Mouse (Mus musculus): ENCODE results near the gene Usp18. TPM values are rescaled to one million over a fixed set of nuclear protein-coding genes. Genes with fewer than 3 reads are reported as not detected.

The Usp18 gene
- 2.2 and 3.6 TPM in 2 replicates for polyA plus RNA-seq (2012; rRNA removed)

DNA sequence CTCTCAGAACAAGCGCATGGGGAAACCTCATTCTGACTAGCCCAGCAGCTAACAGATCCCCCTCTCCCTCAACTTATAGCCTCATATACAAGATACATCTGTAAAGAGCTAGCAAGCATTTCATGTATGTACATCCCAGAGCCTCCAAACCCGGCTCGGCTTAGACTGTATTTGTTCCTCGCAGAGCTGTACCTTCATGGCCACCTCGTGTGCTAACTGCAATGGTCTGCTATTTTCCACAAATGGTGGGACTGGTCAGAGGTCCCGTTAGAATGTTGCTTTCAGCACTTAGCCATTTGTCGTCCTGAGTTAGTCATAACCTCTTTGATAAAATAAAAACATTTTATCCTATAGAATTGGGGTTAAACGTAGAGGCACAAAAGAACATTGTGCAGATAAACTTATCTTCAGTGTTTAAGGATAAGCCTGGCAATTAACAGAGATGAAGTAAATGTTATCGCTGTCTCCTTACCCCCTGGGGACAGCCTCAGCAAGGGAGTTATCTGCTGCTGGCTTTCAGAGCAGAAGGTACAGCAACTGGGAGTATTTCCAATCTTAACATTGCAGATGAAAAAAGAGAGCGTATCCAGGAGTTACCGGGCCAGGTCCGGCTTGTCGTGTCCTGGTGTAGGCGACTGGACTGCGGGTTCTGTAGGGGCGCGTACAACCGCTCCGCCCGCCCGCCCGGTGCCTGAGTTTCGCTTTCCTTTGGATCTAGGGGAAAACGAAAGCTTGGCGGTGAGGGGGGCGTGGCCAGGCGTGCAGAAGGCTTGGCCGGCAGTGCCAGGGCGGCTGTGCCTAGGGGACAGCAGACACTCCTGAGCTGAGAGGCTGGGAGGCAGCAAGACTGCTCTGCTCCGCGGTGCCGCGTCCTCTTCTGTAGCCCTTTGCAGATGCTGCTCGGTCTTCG lies at the start of gene Usp18:
TSS of gene Usp18 (plus strand) at position 780 of the 910 bp plus-strand sequence.
- TF ChIP-seq POLR2A (IDR thresholded peaks at IDR 0.05; ENCODE audit: extremely low read depth, insufficient read depth, low read length) = no peak
- no peak for TF ChIP-seq CTCF (IDR thresholded peaks at IDR 0.05; ENCODE audit: extremely low read depth, insufficient read depth, low read length)
- H3K4me1 ChIP-seq (ENCODE audit: control insufficient read depth, insufficient read depth, low read length) = no peaks in the 10 kb centered on the region
- no peak within 1 kb of the TSS for H3K27ac ChIP-seq (ENCODE audit: insufficient read depth, low read length)
- peak within 1 kb of the TSS; percentile 37 for H3K4me3 ChIP-seq (ENCODE audit: insufficient read depth, low read length)

DNA sequence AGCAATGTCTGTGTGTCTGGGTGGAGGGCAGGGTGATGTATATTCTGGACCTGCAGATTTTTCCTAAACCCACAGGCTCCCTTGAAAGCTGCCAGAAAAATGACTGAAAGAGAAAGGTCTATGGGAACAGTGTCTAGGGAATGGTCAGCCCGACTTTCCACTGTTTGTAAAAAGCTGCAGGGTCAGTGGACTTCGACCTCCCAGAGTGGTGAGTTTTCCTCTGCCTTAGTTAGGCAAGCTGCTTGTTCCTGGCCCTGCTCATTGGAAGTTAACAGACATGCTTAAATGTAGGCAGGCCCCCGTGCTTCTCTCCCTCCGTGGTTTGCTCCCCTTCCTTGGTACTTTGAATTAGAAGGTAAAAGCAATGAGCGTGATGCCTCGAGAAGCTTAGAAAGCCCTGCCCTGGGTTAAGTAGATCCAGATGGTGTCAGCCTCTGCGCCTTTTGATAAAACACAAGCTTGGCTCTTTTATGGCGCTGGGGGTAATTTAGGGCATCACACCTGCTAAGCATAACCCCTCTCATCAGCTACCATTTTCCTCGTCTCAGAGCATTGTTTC lies 47.8 kb upstream of the Usp18 start:
- TF ChIP-seq POLR2A (IDR thresholded peaks at IDR 0.05; ENCODE audit: extremely low read depth, insufficient read depth, low read length) (no peak), CTCF (IDR thresholded peaks at IDR 0.05; ENCODE audit: extremely low read depth, insufficient read depth, low read length) (no peak)
- H3K4me1 ChIP-seq (ENCODE audit: control insufficient read depth, insufficient read depth, low read length) = no peaks in the 10 kb centered on the region
- H3K27ac ChIP-seq (ENCODE audit: insufficient read depth, low read length) = no peak overlapping the region
- H3K4me3 ChIP-seq (ENCODE audit: insufficient read depth, low read length) = no peak overlapping the region

DNA sequence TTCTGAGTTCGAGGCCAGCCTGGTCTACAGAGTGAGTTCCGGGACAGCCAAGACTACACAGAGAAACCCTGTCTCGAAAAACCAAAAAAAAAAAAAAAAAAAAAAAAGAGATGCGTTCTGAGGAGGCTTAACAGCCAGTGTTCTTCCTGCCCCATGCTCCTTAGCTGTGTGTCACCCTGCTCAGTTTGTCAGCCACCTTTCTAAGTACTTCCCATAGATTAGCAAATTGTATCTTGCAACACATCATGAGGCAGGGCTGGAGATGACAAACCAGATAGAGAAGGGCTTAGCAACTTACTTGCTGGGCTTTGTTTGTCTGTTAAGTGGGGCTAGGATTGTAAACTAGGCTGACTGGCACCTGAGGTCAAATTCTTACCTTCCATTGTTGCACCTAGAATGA lies 45.2 kb upstream of the Usp18 start:
- Histone ChIP-seq H3K4me1 (ENCODE audit: control insufficient read depth, insufficient read depth, low read length) (no peaks in the 10 kb centered on the region), H3K27ac (ENCODE audit: insufficient read depth, low read length) (no peak overlapping the region), H3K4me3 (ENCODE audit: insufficient read depth, low read length) (no peak overlapping the region)
- TF ChIP-seq POLR2A (IDR thresholded peaks at IDR 0.05; ENCODE audit: extremely low read depth, insufficient read depth, low read length) = no peak
- no peak for TF ChIP-seq CTCF (IDR thresholded peaks at IDR 0.05; ENCODE audit: extremely low read depth, insufficient read depth, low read length)

DNA sequence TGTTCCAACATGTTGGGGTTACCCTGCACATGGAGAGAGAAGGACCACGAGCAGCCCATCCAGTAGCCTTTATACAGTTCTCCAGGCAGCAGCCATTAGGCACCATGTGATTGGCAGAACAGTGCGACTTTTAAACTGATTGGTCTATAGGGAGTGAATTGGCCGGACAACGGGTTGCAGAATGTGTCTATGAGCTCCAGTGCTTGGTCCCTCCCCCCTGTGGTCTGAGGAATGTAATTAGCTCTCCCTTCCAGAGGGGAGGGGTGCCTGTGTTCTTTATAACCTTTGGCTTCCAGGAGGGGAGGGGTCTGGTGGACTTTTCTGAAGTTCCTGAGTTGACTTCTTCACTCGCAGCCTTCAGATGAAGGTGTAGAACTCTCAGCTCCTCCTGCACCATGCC lies 43.7 kb upstream of the Usp18 start:
- TF ChIP-seq CTCF (IDR thresholded peaks at IDR 0.05; ENCODE audit: extremely low read depth, insufficient read depth, low read length) = no peak
- no peak for TF ChIP-seq POLR2A (IDR thresholded peaks at IDR 0.05; ENCODE audit: extremely low read depth, insufficient read depth, low read length)
- Histone ChIP-seq H3K27ac (ENCODE audit: insufficient read depth, low read length) (no peak overlapping the region), H3K4me1 (ENCODE audit: control insufficient read depth, insufficient read depth, low read length) (no peaks in the 10 kb centered on the region), H3K4me3 (ENCODE audit: insufficient read depth, low read length) (no peak overlapping the region)

DNA sequence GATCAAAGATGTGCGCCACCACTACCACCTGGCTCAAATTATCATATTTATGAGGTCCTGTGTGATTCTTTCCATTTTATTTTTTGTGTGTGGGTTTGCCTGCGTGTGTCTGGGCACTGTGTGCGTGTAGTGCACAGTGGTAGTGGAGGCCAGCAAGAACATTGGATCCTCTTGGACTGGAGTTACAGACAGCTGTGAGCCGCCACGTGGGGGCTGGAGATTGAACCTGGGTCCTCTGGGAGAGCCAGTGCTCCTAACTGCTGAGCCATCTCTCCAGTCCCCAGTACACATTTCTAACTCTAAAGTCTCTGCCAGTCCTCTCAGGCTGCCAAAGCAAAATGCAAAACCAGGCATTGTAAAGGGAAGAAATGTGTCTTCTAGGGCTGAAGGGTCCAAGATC lies 39.2 kb upstream of the Usp18 start:
- H3K4me3 ChIP-seq (ENCODE audit: insufficient read depth, low read length) = no peak overlapping the region
- no peaks in the 10 kb centered on the region for H3K4me1 ChIP-seq (ENCODE audit: control insufficient read depth, insufficient read depth, low read length)
- TF ChIP-seq CTCF (IDR thresholded peaks at IDR 0.05; ENCODE audit: extremely low read depth, insufficient read depth, low read length) = no peak
- no peak for TF ChIP-seq POLR2A (IDR thresholded peaks at IDR 0.05; ENCODE audit: extremely low read depth, insufficient read depth, low read length)
- H3K27ac ChIP-seq (ENCODE audit: insufficient read depth, low read length) = no peak overlapping the region

DNA sequence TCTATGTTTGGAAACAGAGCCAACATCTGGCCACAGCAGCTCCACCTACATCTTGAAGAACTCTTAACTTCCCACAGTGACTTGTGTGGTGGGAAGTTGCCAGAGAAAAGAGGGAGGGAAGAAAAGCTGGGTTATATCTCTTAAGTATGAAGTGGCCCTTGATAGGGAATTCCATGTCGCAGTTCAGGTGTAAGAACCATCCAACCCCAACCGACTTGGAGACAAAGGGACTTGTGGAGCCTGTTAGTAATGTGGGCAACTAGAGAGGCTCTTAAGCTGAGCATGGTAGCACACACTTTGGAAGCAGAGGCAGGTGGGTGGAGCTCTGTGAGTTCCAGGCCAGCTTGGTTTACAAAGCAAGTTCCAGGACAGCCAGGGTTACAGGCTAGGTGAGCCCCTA lies 36.1 kb upstream of the Usp18 start:
- TF ChIP-seq CTCF (IDR thresholded peaks at IDR 0.05; ENCODE audit: extremely low read depth, insufficient read depth, low read length) = no peak
- Histone ChIP-seq H3K4me1 (ENCODE audit: control insufficient read depth, insufficient read depth, low read length) (no peaks in the 10 kb centered on the region), H3K4me3 (ENCODE audit: insufficient read depth, low read length) (no peak overlapping the region), H3K27ac (ENCODE audit: insufficient read depth, low read length) (no peak overlapping the region)

DNA sequence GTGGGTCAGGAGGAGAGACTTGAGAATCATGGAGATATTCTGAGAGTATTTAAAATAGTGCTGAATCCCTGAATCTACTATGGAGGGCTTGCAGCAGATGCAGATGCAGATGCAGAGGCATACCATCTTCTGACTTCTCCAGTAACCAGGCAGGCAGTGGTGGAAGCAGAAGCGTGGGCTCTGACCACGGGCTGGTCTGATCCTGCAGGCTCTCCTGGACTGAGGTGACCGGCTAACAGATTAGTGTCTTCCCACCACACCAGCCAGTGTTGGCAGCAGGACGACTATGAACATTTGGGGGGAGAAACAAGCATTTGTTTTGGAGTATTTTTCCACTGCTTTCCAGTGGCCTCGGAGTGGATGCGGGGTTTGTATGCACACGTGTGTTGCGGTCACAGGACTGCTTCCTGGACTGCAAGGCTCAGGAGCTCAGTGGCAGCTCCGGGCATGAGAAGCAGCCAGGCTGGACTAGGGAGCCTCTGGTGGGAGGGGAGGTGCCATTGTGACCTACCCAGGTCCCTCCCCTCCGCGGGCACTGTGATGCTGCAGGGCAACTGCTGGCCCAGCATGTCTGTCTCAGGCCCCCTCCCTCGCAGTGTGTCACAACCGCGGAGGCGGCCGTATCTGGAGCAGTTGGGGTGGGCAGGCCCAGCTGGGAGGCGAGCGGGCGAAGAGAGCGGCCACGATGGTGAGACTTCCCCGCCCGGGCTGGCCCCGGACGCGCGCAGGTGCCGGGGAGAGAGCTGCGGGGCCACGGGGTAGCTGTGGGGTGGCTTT lies 35.4 kb upstream of the Usp18 start, which contains the start of gene Tuba8:
TSS of gene Tuba8 (plus strand) at position 548 of the 777 bp plus-strand sequence.
- H3K4me3 ChIP-seq (ENCODE audit: insufficient read depth, low read length) = peak within 1 kb of the TSS; percentile 42
- no peak for TF ChIP-seq POLR2A (IDR thresholded peaks at IDR 0.05; ENCODE audit: extremely low read depth, insufficient read depth, low read length)
- TF ChIP-seq CTCF (IDR thresholded peaks at IDR 0.05; ENCODE audit: extremely low read depth, insufficient read depth, low read length) = no peak
- no peak within 1 kb of the TSS for H3K27ac ChIP-seq (ENCODE audit: insufficient read depth, low read length)
- H3K4me1 ChIP-seq (ENCODE audit: control insufficient read depth, insufficient read depth, low read length) = no peaks in the 10 kb centered on the region

DNA sequence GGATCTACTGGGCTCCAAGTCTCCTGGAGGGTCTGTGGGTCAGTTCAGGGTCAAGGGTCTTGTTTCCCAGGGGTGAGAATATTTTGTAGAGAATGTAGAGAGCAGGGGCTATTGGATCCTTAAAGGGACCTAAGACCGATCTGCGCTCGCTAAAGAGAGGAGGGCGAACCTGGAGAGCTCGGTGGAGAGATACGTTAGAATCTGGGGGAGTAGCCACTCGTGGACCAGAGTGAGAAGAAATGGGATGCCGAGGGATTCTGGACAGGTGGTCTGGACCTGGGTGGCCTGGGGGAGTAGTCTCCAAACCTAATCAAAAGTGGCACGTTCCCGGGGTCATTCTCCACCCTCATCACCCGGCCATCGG lies 34.8 kb upstream of the Usp18 start:
- TF ChIP-seq POLR2A (IDR thresholded peaks at IDR 0.05; ENCODE audit: extremely low read depth, insufficient read depth, low read length) = no peak
- no peak for TF ChIP-seq CTCF (IDR thresholded peaks at IDR 0.05; ENCODE audit: extremely low read depth, insufficient read depth, low read length)
- H3K27ac ChIP-seq (ENCODE audit: insufficient read depth, low read length) = no peak overlapping the region

DNA sequence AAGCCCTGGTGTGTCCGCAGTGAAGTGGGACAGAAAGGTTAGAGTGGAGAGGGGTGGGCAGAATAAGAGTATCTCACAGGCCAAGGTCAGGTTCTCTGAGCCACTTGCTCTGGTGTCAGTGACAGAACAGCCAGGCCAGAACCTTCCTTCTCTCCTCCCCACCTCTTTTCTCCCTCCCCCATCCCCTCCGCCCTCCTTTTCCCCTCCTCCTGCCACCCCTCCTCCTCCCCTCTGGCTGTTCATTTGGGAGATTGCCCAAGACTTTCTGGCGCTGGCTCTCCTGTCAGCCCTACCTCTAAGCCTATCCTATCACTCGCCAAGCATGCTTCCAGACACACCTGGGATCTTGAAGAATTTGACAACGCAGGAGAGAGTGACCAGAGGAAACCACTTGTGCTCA lies 34.0 kb upstream of the Usp18 start:
- no peak overlapping the region for H3K27ac ChIP-seq (ENCODE audit: insufficient read depth, low read length)
- 0 out of 2 replicates have a peak, but pooled peaks cover 2% of the 10 kb centered on the region for H3K4me1 ChIP-seq (ENCODE audit: control insufficient read depth, insufficient read depth, low read length)
- TF ChIP-seq CTCF (IDR thresholded peaks at IDR 0.05; ENCODE audit: extremely low read depth, insufficient read depth, low read length) (no peak), POLR2A (IDR thresholded peaks at IDR 0.05; ENCODE audit: extremely low read depth, insufficient read depth, low read length) (no peak)
- peak overlapping the region; percentile 42 for H3K4me3 ChIP-seq (ENCODE audit: insufficient read depth, low read length)

More for the DNA sequence above, 34.8 kb upstream of the Usp18 start:
- peak overlapping the region; percentile 42 for H3K4me3 ChIP-seq (ENCODE audit: insufficient read depth, low read length)
- H3K4me1 ChIP-seq (ENCODE audit: control insufficient read depth, insufficient read depth, low read length) = no peaks in the 10 kb centered on the region

All from cortical plate, adult 2 months (tissue).